Mouse (Mus musculus) common myeloid progenitor, adult 5-6 weeks (primary cell): ENCODE data around the gene Gmeb2. TPM values are rescaled to one million over a fixed set of nuclear protein-coding genes. Genes with fewer than 3 reads are reported as not detected.
A peak's percentile ranks its signal among the peaks of the same experiment; 100 is the strongest.

Experiments used
- ATAC-seq: replicated peaks from 2 replicates; pipeline ENCODE4 v1.8.0; 2016; ENCODE audit warnings: low read depth, mild to moderate bottlenecking, moderate TSS enrichment, inconsistent platforms; ENCODE audit not compliant: poor library complexity, severe bottlenecking
- total RNA-seq: library from RNA; stranded (forward); fragments of 200-1000, 187-1606 nt; gene quantifications from 2 replicates; pipeline ENCODE4 v1.2.3, GENCODE M21; 2017

Gene Gmeb2
- total RNA-seq, 1 experiment from 2014 or later: 19.7 TPM

DNA sequence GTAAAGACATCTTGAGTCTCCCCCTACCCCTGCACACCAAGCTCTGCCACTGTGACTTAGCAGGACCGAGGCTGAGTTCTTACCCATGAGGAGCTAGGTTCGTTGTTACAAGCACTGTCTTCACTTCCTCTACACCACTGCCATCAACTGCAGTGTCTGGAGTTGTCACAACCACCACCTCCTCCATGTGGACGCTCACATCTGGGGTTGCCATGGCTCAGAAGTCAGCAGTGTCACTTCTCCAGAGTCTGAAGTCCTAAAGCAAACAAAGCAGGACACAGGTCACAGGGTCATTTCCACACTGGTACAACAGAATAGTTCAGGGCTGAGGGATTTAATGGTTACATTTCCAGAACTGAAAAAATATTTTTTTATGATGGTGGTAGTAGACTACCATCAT lies 10.0 kb downstream of the Gmeb2 start:
- ATAC-seq: no peak

DNA sequence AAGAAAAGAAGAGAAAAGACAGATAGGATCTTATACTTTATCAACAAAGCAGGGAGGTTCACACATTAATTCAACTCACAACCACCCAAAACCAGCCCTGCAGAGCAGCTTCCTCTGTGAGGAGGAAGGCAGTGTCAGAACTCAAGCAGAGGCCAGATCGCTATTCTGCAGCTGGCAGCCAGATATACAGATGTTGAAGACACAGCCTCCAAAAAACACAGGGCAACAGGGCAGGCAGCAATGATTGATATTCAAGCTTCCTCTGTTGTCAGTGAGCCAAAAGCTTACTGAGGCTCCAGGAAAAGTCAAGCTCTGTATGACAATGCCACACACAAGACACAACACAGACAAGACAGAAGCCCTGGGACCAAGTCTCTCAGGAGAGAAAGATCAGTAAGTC lies 11.1 kb downstream of the Gmeb2 start:
- ATAC-seq: no peak

DNA sequence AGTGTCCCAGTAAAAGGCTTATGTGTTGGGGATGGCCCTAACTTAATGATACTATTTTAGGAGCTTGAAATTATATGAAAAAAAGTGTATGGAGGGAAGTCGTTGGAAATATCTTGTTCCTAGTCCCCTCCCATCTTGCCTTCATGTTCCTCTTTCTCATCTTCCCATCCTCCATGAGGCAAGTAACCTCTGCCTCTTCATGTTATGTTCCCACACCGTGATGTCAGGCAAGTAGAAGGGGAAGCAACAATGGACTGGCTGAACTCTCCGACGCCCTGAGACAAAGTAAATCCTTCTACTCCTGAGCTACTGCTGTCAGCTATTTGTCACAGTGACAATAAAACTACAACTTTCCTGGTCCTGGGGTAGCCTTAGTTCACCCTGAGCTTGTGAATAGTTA lies 13.2 kb downstream of the Gmeb2 start:
- ATAC-seq: peak; percentile 58; the same call in 1 of the 2 replicates

DNA sequence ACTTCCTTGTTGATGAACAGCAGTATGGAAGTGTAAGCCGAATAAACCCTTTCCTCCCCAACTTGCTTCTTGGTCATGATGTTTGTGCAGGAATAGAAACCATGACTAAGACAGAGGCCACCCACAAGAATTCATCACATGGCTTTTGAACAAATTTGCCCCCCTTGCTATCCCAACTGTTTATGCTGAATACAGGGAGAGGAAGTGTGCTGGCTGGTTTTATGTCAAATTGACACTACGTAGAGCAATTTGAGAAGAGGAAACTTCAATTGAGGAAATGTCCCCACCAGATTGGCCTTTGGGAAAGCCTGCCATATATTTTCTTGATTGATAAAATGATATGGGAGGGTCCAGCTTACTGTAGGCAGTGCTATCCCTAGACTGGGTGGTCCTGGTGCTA lies 14.0 kb downstream of the Gmeb2 start:
- no peak for ATAC-seq

DNA sequence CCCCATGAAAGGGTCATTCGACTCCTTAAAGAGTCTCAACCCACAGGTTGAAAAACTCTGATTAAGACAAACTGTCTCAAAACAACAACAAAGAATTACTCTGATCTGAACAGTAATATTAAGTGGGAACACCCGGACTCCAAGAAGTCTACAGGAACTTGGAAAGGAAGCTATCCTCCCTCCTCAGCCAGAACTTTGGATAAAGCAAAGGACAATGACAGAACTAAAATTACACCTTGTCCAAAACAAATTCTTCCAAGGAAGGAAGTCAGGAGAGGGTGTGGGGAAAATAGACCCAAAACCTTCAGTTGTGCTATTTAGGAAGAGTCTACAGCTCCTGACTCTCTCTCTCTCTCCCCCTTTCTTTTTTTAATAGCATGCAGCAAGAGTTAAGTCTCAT lies 15.7 kb downstream of the Gmeb2 start:
- ATAC-seq: no peak

DNA sequence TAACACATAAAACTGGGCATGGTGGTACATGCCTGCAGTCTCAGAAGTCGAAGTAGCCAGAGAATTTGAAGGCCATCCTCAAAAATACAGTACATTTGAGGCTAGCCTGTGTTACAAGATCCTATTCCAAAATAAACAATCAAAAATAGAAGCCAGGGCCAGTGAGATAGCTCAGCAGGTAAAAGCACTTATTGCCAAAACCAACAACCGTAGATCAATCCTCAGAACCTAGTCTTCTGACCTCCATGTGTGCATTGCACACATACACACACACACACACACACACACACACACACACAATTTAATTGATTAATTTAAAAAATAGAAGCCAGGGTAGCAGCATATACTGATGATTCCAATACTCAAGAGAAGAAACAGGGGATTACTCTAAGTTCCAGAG lies 21.0 kb downstream of the Gmeb2 start:
- no peak for ATAC-seq

DNA sequence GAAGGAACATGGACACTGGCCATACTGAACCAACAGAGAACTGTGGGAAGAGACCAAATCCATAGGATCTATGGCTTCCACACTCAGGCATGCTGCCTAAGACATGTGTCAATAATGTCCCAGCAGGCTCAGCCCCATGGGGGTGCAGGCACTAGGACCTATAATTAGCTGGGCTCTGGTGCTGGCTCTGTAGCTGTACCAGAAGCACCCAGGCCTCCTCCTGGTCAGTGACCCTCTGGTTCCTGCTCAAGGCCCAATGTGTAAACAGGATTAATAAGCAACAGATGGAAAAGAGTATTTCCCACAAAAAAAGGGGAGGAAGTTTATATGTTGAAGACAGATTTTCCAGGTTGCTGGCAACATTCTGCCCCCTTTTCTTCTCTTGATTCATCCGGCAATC lies 34.6 kb downstream of the Gmeb2 start:
- ATAC-seq: no peak

DNA sequence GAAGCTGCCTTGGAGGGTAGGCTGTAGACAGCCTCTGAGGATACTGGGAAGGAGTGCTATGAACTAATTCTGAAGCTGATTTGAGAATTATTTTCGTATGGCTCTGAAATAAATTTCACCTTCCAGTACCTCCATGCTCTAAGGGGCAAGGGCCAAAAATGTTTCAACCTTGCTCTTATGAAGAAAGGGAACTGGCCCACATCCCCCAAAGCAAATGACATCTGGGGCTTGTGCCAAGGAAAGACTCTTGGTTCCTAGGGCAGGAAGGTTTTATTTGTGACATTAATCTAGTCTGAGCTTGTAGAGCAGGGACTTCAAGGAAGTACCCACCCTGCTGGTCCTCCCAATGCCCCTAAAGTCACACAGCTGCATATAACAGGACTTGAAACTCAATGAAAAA lies 36.0 kb downstream of the Gmeb2 start:
- ATAC-seq: no peak

DNA sequence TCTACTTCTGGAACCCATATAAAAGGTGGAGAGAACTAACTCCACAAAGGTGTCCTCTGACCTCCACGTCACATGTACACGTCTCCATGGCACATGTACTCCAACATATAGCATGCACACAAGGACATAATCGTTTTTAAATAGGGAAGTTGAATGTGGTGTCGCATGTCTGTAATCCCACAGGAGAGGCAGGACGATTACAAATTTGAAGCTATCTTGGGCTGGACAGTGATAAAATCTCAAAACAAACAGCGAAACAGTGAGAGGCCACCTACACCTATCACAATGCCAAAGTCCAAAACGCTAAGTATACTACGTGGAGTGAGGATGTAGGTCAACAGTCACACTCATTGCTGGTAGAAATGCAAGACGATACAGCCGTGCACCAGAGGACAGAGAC lies 38.6 kb downstream of the Gmeb2 start:
- no peak for ATAC-seq

DNA sequence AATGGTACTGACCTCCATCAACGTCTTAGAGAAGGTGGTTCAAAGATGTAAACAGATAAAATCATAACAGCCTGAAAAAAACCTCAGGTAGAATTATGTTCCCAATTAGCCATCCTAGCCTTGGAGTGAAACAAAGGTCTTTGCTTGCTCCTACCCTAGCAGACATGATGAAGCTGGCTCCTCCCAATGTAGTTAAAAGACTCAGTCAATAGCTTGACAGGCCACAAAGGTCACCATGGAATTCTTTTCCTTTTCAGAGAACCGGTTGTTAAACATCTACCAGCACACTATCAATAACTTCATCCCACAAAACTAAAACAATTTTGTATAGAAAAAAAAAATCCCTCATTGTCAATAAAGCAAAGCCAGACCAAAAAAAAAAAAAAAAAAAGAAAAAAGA lies 42.8 kb downstream of the Gmeb2 start:
- ATAC-seq: no peak

DNA sequence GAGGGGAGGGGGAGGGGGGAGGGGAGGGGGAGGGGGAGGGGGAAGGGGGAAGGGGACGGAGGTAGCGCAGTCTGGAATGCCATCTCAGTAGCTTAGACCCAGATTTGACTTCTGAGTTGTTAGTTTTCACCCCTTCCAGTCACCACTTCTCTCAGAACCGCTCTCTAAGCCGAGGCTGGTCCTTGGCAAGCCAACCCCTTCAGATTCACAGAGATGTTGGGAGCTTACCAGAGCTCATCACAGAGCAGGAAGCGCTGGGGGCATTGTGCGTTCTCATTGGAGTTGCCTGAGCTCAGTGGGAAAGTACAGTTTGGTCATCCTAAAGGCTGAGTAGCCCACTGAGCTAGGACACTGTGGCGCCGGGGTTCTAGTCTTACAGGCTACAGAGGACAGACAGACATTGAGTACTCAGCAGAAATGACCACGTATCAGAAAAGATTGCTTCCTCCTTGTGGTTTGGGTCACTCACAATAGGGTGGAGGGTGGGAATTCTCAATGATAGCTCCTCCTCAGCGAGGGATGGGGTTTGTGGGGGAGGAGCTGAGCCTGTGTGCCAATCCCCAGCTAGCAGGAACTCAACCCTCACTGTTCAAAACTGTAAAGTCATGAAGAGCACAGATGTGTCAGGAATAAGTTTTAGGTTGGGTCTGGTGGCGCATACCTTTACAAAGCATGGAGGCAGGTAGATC lies 44.0 kb downstream of the Gmeb2 start:
- ATAC-seq: peak; percentile 93

DNA sequence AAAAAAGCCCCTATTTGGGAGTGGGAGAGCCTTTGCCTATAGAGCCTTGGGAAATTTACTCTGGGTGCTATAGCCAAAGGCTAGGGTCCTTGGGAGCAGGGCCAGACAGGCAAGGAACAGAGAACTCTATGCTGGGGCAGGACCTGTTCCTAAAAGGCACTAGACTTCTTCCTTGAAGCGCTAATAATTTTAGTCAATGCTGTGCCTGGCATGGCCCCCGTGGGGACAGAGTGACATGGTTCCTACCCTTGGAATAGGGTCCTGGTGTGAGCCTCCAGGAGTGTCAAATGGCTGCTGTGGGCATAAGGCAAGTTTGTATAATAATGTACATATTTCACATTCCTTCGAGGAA lies 45.5 kb downstream of the Gmeb2 start:
- ATAC-seq: no peak

DNA sequence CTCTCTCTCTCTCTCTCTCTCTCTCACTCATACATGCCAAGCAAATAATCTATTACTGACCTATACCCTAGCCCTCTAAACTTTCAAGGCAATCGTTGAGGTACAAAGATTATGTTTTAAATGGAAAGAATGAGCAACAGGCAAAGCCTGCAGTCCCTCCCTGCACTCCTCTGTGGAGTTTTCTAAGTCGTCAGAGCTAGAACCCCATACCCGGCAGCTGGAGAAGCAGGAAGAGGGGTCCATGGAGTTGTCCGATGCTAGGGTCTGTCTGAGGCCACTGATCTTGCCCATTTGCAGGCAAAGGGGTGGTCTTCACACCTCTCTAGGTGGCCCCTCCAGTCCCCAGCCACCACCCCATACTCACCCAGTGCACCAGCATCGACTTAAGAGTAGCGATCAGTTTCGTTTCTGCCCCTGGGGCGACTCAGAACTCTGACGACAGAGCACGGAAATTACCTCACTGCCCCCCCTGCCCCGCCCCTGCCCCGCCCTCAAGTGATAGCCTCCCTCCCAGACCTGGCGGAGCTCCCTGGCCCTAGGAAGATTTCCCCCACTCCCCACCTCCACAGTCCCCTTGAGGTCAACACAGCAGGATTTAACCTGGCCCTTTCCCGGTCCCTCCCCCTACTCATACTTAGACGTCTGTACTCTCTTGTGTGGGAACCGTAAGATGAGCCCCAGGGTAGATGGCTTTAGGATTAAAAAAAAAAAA lies 46.1 kb downstream of the Gmeb2 start, which contains the start of gene Helz2:
Helz2 (minus strand) TSS at position 426 of the 712 bp plus-strand sequence.
- peak; percentile 70 for ATAC-seq

DNA sequence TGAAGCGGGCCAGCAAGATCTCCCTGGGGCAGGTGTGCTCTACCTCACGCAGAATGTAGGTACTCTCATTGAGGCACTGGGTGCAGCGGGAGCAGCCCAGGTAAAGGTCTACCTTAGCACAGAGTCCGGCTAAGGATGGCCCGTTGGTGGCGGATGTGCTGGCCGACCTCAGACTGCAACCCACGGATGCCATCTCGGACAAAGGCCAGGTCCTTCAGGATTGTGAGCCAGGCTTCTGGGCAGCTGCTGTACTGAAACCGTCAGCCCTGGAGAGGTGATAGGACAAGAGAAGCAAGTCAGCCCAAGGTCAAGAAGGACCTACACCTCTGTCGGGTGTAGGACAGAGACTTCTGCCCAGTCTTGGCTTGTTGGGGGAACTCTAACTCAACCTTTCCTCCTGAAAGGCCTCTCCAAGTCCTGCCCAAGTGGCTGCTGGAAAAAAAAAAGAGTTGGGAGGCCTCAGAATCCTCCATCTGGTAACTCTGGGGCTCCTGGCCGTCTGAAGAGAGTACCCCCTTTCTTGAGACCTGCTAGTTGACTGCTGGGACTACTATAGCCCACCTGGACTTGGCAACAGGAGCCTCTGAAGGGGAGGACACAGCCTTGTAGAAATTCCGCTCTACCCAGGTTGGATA lies 46.9 kb downstream of the Gmeb2 start:
- no peak for ATAC-seq

DNA sequence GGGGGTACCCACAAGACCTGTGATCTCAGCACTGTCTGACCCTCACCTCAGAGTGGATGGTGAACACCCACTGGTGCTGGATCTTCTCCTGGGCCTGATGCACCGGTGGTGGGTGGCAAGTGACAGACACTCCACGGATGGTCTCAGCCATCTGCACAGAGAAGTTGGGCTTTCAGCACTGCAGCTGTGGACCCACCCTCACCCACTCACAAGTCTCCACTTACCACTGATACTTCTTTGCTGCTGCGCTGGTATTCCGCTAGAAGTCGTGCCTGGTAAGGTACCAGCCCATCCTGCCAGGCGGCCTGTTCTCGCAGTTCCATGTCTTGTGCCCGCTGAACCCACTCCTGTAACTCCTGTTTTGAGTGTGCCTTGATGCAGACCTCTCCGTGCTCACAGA lies 48.6 kb downstream of the Gmeb2 start:
- no peak for ATAC-seq

DNA sequence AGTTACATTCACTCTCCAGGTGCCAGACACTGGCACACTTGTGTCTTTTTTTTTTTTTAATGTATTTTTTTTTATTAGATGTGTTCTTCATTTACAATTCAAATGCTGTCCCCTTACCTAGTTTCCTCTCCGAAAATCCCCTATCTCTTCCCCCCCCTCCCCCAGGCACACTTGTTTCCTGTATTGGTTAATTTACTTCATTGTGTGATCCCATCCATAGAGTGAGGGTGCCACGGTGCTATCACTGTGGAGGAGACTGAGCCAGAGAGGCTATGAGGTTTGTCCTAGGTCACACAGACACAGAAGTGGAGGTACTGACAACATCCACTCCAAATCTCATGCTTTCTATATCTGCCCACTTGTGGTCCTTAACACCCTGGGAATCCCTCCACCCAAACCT lies 49.0 kb downstream of the Gmeb2 start:
- ATAC-seq: no peak

DNA sequence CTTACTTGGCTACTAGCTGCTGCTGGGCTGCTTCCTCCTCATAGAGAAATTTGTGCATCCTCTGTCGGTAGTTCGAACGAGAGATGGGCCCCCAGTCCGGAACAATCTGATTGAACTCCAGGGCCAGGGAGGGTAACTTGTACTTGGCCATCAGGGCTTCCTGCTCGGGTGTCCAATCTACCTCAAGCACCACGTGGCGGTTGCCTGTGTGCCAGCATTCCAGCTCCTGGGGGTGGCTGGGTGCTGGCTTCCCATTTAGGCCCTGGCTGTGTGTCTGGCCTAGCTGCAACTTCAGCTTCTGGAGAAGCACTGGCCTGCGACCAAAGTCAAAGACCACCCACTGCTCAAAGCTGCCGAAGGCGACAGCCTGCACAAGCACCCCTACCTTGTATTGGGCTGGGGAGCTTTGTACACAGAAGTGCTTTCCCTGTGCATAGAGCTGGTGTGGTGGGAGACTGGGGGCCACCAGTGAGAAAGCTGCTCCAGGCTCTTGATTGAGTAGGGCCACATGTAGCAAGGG lies 49.7 kb downstream of the Gmeb2 start:
- no peak for ATAC-seq

DNA sequence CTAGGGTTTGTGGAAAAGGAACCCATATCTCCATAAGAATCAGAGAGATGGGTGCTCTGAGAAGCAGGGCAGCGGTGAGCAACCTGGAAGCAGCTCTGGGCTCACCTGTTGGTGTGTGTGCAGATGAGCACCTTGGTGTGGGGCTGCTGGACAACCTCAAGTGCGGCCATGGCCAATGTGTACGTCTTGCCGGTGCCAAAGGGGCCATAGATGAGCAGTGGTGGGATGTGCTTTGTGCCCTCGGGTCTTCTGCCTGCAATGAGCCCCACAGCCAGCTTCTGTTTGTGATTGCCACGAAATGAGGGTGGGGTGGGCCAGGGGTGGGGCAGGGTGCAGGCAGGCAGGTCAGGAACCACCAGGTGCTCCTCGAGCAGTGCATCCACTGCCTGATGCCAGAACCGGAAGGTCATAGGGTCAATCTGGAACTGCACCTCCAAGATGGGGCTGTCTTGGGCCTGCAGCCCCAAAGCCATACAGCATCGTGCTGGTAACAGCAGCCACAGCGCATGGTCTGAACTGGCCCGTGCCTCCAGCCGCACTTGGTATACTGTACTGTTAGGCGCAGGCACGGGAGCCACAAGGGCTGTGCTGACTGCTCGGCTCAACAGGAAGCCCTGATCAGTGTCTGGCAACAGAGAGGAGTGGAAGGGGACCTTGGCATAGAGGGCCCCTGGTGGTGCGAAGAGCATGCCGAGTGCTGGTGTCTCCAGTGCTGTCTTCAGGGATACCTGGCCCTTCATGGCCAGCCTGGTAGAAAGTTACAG lies 50.4 kb downstream of the Gmeb2 start:
- no peak for ATAC-seq

DNA sequence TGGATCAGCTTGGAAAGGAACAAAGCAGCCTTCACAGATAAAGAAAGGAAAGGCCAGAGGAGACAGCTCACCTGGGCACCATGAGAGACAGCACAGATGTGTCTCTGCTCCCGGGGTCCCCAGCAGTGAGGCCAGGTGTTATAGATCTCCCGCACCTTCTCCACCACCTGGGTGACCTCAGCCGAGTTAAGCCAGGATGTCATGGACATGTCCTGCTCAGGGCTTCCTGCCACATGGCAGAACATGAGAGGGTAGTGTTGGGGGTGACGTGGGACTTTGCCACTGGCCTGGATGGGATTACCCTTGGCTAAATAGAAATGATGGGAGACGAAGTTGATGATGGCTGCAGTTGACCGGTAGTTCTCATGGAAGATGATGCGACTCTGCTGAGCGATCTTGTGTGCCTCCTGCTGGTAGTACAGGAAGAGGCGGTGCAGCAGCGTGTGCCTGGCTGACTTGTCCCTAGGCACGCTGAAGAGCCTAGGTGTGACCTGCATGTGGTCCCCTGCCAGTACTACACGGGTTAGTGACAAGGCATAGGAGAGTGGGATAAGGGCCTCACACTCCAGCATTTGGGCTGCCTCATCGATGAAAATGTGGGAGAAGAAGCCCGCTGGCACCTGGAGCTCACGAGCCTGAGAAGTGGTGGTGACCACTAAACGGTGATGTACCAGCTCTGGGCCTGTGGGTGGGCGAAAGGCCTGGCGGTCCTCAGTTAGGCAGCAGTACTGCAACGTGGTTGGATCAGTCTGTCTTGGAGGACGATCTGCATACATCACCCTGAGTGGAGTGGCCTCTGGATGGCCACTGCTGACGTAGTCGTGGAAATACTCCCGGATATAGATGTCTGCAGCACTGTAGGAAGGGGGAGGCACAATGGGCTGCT lies 51.9 kb downstream of the Gmeb2 start:
- no peak for ATAC-seq

DNA sequence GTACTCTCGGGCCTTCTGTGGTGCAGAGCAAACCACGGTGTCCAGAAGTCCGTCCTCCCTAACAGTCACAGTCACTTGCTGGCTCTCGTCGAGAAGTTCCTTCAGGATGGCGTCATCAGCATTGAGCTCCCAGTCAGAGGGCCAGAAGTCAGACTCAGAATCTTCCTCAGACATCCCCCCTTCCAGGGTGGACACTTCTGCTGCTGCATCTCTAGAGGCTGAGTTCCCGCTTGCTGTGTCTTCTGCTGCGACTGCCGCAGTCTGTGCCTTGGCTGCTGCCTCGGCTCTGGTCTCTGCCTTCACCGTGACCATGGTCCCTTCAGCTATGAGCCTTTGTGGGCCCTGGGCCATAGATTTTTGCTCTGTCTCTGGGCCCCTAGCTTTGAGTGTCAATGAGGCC lies 53.2 kb downstream of the Gmeb2 start:
- no peak for ATAC-seq
